Mouse (Mus musculus) limb, embryonic 14.5 days (tissue): ENCODE data around the gene Ldb3. TPM values are rescaled to one million over a fixed set of nuclear protein-coding genes. Genes with fewer than 3 reads are reported as not detected.
A peak's percentile ranks its signal among the peaks of the same experiment; 100 is the strongest.

ENCODE experiments used
- ATAC-seq: fragments of 200-750 bp; cut with Nextera tagmentation; 2 replicates; pipeline ENCODE4 v1.8.0; 2017; ENCODE audit warnings: low read depth, moderate number of reproducible peaks, moderate TSS enrichment; ENCODE audit not compliant: low FRiP score
- DNase-seq: peaks from one replicate; pipeline ENCODE4 v3.0.0-alpha.2; 2015; ENCODE audit warnings: low spot score
- H3K27ac ChIP-seq: fragments of 300-500 bp; sonication (generic); replicated peaks from 2 replicates; pipeline ENCODE4 v1.5.1; 2014; ENCODE audit warnings: low read depth, mild to moderate bottlenecking, low read length, moderate library complexity, mixed read lengths
- H3K27me3 ChIP-seq: fragments of 300-500 bp; sonication (generic); 2 replicates; pipeline ENCODE4 v1.6.1; 2014; ENCODE audit warnings: low read length, mixed read lengths; ENCODE audit not compliant: control insufficient read depth, insufficient read depth
- H3K36me3 ChIP-seq: fragments of 300-500 bp; sonication (generic); 2 replicates; pipeline ENCODE4 v1.6.1; 2014; ENCODE audit warnings: mild to moderate bottlenecking, low read length, moderate library complexity, mixed read lengths; ENCODE audit not compliant: control insufficient read depth, insufficient read depth
- H3K4me1 ChIP-seq: fragments of 300-500 bp; sonication (generic); 2 replicates; pipeline ENCODE4 v1.6.1; 2014; ENCODE audit warnings: antibody characterized with exemption, low read length, mixed read lengths; ENCODE audit not compliant: control insufficient read depth, insufficient read depth
- H3K4me2 ChIP-seq: fragments of 300-500 bp; sonication (generic); replicated peaks from 2 replicates; pipeline ENCODE4 v1.6.1; 2014; ENCODE audit warnings: low read depth, mild to moderate bottlenecking, low read length, moderate library complexity; ENCODE audit not compliant: severe bottlenecking
- H3K4me3 ChIP-seq: fragments of 300-500 bp; sonication (generic); replicated peaks from 2 replicates; pipeline ENCODE4 v1.5.1; 2014; ENCODE audit warnings: low read length
- H3K9ac ChIP-seq: fragments of 300-500 bp; sonication (generic); 2 replicates; pipeline ENCODE4 v1.6.1; 2014; ENCODE audit warnings: mild to moderate bottlenecking, low read depth, low read length, moderate library complexity; ENCODE audit not compliant: severe bottlenecking
- H3K9me3 ChIP-seq: fragments of 300-500 bp; sonication (generic); 2 replicates; pipeline ENCODE4 v1.6.1; 2016; ENCODE audit warnings: low read length; ENCODE audit not compliant: control insufficient read depth
- POLR2A ChIP-seq: fragments of 200-500 bp; IDR thresholded peaks from 2 replicates; pipeline ENCODE4 v1.8.0; 2012; ENCODE audit warnings: inconsistent platforms, mild to moderate bottlenecking, moderate library complexity, borderline replicate concordance; ENCODE audit not compliant: insufficient read depth, insufficient read length; ENCODE audit errors: extremely low read depth
- WGBS: fragments of 180-500 bp; shearing (Covaris S2); extraction: QIAGEN DNeasy Blood & Tissue Kit; methylation state at CpG from one replicate; pipeline ENCODE4 v1.1.7; 2014; 5-methylcytosine and 5-hydroxymethylcytosine counted together
- polyA plus RNA-seq, 2 experiments: library from polyadenylated mRNA; depleted of rRNA in 1 of 2; stranded (reverse) in 1 of 2; unstranded in 1 of 2; fragments of >200 nt; fragmentation: Nextera tagmentation in 1 of 2; extraction: Ambion mirVana in 1 of 2; gene quantifications; 2 replicates each; pipeline versions ENCODE4 v1.2.1 to v1.2.3; 2012 to 2014

Gene Ldb3
- polyA plus RNA-seq, 2 experiments, result 26.6 to 37.7 TPM

DNA sequence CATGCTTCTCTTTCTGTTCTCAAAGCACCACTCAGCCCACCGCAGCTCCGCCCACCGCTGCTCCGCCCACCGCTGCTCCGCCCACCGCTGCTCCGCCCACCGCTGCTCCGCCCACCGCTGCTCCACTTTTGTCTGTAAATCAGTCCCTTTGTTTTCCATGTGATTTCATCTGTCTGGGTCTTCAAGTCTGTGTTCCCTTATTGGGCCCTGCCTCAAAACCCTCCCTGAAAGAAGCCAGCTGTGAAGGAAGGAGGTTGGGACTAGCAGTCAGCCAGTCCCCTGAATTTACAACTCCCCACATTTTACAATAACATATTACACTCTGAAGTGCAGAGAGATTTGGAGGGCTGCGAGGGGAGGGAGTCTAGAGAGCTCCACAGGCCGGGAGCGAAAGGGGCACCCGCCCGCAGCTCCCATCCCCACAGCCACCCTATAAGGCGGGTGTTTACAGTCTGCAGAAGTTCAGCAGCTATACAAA is 47.8 kb downstream of the Ldb3 start:
- no peaks in the 10 kb centered on the region for H3K27me3 ChIP-seq
- H3K27ac ChIP-seq, result 0 out of 2 replicates have a peak overlapping the region, but pooled peaks have one; percentile 38
- no peaks in the 10 kb centered on the region for H3K9me3 ChIP-seq
- ATAC-seq, result peak; percentile 56
- no peak overlapping the region for H3K9ac ChIP-seq
- no peaks in the 10 kb centered on the region for H3K36me3 ChIP-seq
- WGBS, result 18% methylated on average over 17 of the region's 17 CpGs
- no peak overlapping the region for H3K4me3 ChIP-seq
- peak overlapping the region; percentile 20; the same call in 1 of the 2 replicates for H3K4me2 ChIP-seq
- H3K4me1 ChIP-seq, result no peaks in the 10 kb centered on the region
- TF ChIP-seq POLR2A, result no peak
- DNase-seq, result no peak

DNA sequence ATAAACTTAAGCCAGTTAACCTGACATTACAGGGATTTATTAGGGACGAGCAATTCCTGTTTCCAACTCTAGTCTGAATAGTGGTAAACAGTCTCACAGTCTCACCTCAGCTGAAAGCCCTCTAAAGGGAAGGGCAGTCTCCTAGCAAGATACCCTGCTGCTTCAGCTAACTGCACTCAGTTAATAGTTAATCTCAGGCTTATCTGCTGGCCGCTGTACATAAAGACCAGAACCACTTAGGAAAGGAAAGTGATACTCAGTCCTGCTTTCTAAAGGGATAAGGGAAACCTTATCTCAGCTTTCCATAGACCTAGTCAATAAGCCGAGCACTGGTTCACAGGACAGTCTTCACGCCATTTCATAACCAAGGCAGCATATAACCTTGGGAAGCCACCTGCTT is 52.6 kb downstream of the Ldb3 start:
- WGBS, result 69% methylated on average over 4 of the region's 4 CpGs
- Histone ChIP-seq H3K4me1 (no peaks in the 10 kb centered on the region), H3K36me3 (no peaks in the 10 kb centered on the region), H3K27me3 (no peaks in the 10 kb centered on the region), H3K4me2 (no peak overlapping the region), H3K27ac (no peak overlapping the region), H3K4me3 (no peak overlapping the region), H3K9ac (no peak overlapping the region), H3K9me3 (no peaks in the 10 kb centered on the region)
- ATAC-seq (no peak), DNase-seq (no peak)
- TF ChIP-seq POLR2A, result no peak

DNA sequence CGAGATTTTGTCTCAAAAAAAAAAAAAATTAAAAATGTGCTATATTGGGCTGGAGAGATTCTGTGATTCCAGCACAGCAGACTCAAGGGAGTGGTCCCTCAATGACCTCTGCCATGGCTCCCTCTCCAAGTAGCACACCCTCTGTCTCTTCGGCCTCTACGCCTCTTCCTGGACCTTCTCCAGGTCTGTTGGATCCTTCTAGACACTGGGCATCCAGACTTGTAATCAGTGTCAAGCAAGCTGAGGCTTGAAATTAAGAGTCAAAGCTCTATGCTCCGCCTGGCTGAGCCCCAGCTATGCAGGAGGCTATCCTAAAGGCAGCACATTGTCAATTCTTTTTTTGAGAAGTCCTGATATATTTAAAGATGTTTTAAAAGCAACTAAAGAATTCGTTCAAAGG is 54.9 kb downstream of the Ldb3 start:
- Histone ChIP-seq H3K9me3 (no peaks in the 10 kb centered on the region; the same call in 1 of the 2 replicates), H3K36me3 (no peaks in the 10 kb centered on the region), H3K27me3 (no peaks in the 10 kb centered on the region), H3K27ac (no peak overlapping the region), H3K4me1 (no peaks in the 10 kb centered on the region), H3K4me2 (no peak overlapping the region), H3K9ac (no peak overlapping the region), H3K4me3 (no peak overlapping the region)
- ATAC-seq, result no peak
- 80% methylated on average over 5 of the region's 5 CpGs for WGBS
- DNase-seq, result no peak
- no peak for TF ChIP-seq POLR2A

DNA sequence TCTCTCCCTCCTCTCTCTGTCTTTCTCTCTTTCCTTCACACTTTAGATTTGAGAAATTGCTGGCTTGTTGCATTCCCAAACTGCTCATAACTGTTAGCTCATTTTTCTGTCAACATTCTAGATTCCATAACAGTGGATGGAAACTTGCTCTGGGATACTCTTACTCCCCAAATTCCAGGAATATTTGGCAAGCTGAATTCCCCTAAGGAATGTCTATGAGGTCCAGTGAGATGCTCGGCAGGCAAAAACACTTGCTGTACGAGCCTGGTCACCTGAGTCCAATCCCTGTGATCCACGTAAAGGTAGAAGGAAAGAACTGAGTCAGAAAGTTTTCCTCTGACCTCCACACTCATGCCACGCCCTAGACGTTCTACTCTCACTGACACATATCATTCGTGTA is 55.9 kb downstream of the Ldb3 start:
- H3K9me3 ChIP-seq, result no peaks in the 10 kb centered on the region; the same call in 1 of the 2 replicates
- H3K27me3 ChIP-seq, result no peaks in the 10 kb centered on the region
- H3K4me2 ChIP-seq, result no peak overlapping the region
- ATAC-seq (no peak), DNase-seq (peak; percentile 45)
- H3K4me1 ChIP-seq, result no peaks in the 10 kb centered on the region
- H3K9ac ChIP-seq, result no peak overlapping the region
- H3K27ac ChIP-seq, result no peak overlapping the region
- no peak for TF ChIP-seq POLR2A
- no peaks in the 10 kb centered on the region for H3K36me3 ChIP-seq
- no peak overlapping the region for H3K4me3 ChIP-seq
- WGBS, result 61% methylated on average over 6 of the region's 6 CpGs

DNA sequence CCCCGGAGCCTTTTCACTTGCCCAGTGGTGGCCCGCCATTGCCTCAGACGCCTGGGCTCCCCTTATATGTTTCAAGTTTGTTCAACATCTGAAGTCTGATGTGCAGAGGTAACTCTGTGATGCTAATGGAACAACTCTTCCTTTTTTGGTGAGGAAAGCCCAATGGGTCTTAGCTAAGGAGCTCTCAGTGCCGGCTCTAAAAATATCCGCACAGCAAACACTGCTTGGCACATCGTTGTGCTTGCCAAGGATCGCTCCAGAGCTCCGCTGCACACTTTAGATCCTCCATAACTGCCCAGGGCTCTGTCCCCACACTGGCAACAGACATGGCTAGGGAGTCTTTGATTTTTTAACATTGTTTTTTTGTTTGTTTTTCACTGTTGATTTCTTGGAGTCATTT is 59.7 kb downstream of the Ldb3 start:
- H3K9me3 ChIP-seq, result no peaks in the 10 kb centered on the region; the same call in 1 of the 2 replicates
- no peak overlapping the region for H3K4me3 ChIP-seq
- no peak overlapping the region for H3K27ac ChIP-seq
- no peak overlapping the region for H3K4me2 ChIP-seq
- H3K4me1 ChIP-seq, result no peaks in the 10 kb centered on the region
- 80% methylated on average over 8 of the region's 8 CpGs for WGBS
- no peak overlapping the region for H3K9ac ChIP-seq
- no peak for ATAC-seq
- no peaks in the 10 kb centered on the region for H3K36me3 ChIP-seq
- no peaks in the 10 kb centered on the region for H3K27me3 ChIP-seq
- TF ChIP-seq POLR2A, result no peak
- DNase-seq, result no peak

DNA sequence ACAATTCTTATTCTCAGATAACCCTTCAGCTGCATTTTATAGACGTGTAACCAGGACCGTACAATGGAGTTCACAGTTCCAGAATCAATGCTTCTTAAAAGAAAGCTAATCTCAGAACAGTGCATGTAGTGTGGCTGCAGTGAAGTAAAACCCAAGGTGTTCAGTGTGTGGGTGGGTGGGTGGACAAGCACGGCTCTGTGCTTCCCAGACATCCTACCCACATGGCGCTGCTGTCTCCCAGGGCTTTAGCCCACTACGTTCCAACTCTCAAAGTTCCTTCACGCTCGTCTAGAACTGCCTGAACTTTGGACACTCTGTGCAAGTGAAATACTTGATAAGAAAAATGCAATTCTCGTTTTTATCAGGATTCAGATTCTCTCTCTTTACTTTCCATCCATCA is 65.8 kb downstream of the Ldb3 start, which contains the start of gene 9230112D13Rik:
TSS of gene 9230112D13Rik (minus strand) at position 101 of the 400 bp plus-strand sequence.
- Histone ChIP-seq H3K27me3 (no peaks in the 10 kb centered on the region), H3K9me3 (no peaks in the 10 kb centered on the region), H3K27ac (no peak within 1 kb of the TSS), H3K4me3 (no peak within 1 kb of the TSS), H3K36me3 (no peaks in the 10 kb centered on the region), H3K4me2 (no peak within 1 kb of the TSS), H3K9ac (no peak within 1 kb of the TSS), H3K4me1 (no peaks in the 10 kb centered on the region)
- WGBS, result 84% methylated on average over 8 of the region's 8 CpGs
- DNase-seq, result no peak
- ATAC-seq, result no peak
- no peak for TF ChIP-seq POLR2A
